In the genomic region with DNA sequence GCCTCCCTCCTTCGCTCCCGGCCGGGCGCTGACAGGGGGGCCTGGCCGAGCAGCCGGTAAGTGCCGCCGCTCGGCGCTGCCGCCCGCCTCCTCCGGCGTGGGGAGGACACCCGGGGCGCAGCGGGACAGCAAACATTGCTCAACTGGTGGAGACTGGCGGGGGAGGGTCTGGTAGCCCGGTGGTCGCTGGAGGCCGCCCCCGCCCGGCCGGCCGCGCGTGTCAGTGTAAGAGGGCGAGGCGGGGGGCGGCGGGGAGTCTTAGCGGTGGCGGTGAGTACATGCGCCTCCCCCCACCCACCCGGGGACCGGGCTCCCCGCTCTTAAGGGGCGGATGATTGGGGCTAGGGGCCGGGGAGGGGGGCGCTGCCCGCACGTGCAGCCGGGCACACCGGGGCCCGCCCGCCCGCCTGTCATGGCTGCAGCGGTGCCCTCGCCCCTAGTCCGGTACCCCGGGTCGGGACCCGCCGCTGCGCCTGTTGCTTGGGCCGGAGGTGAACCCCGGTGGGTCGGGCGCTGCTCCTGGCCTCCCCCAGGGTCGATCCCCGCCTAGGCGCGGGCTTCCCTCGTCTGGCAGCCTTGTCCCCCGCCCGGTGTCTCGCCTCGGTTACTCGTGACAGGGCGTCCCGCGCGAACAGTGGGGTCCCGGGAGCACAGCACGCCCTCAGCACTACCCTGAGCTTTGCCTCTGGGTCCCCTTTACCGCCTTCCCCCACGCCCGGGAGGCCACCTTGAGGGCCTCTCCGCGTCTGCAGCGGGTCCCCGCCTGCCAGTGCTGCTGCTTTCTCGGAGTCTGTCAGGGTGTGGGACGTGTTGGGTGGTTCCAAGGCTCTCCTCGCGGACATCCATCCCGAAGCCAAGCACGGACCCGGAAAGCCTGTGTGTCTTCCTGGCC, we compare ENCODE assay signal across 8 mouse cellular contexts.
DNase-seq lines count a peak whose midpoint lies in the region; ATAC-seq and TF ChIP-seq lines count a peak whose summit lies in the region.

No protein-coding gene starts in this region.

- H3K9ac ChIP-seq in intestine, postnatal 0 days (ENCODE audit: low read depth, low read length): peak overlapping the region; percentile 84
- peak overlapping the region; percentile 89 for H3K9ac ChIP-seq in limb, embryonic 13.5 days
- peak overlapping the region; percentile 76 for H3K9ac ChIP-seq in midbrain, embryonic 14.5 days (replicated peaks; ENCODE audit: low read length)

- H3K4me2 ChIP-seq in intestine, postnatal 0 days (replicated peaks; ENCODE audit: low read depth): peak overlapping the region; percentile 98
- peak overlapping the region; percentile 92 for H3K4me2 ChIP-seq in limb, embryonic 13.5 days (replicated peaks)
- peak overlapping the region; percentile 97 for H3K4me2 ChIP-seq in midbrain, embryonic 14.5 days (ENCODE audit: low read length)

- peak; percentile 39 for ATAC-seq in granulocyte monocyte progenitor cell, adult 5-6 weeks (replicated peaks; ENCODE audit: poor library complexity, severe bottlenecking)
- ATAC-seq in intestine, postnatal 0 days: peak; percentile 28
- ATAC-seq in limb, embryonic 13.5 days (ENCODE audit: low FRiP score, low read depth): peak; percentile 51; the same call in 1 of the 2 replicates
- peak; percentile 69 for ATAC-seq in midbrain, embryonic 14.5 days (ENCODE audit: low FRiP score, low TSS enrichment)

- peaks cover 18% of the 10 kb centered on the region for H3K27me3 ChIP-seq in embryonic facial prominence, embryonic 10.5 days (replicated peaks; ENCODE audit: low read depth, poor library complexity, severe bottlenecking)
- H3K27me3 ChIP-seq in intestine, postnatal 0 days (replicated peaks; ENCODE audit: control insufficient read depth, insufficient read depth, low read length): no peaks in the 10 kb centered on the region
- no peaks in the 10 kb centered on the region for H3K27me3 ChIP-seq in limb, embryonic 13.5 days
- H3K27me3 ChIP-seq in midbrain, embryonic 14.5 days (ENCODE audit: control insufficient read depth, insufficient read depth, low read length): no peaks in the 10 kb centered on the region

- peak overlapping the region; percentile 95 for H3K27ac ChIP-seq in embryonic facial prominence, embryonic 10.5 days (replicated peaks)
- H3K27ac ChIP-seq in intestine, postnatal 0 days (ENCODE audit: low read depth, low read length): peak overlapping the region; percentile 99
- peak overlapping the region; percentile 65 for H3K27ac ChIP-seq in limb, embryonic 13.5 days
- peak overlapping the region; percentile 87 for H3K27ac ChIP-seq in midbrain, embryonic 14.5 days (replicated peaks; ENCODE audit: low read depth, low read length)

- H3K4me3 ChIP-seq in embryonic facial prominence, embryonic 10.5 days: peak overlapping the region; percentile 75
- H3K4me3 ChIP-seq in intestine, postnatal 0 days (ENCODE audit: low read depth, low read length): peak overlapping the region; percentile 84
- H3K4me3 ChIP-seq in limb, embryonic 13.5 days: peak overlapping the region; percentile 85
- H3K4me3 ChIP-seq in midbrain, embryonic 14.5 days (replicated peaks; ENCODE audit: low read depth, low read length): peak overlapping the region; percentile 75

- H3K4me1 ChIP-seq in embryonic facial prominence, embryonic 10.5 days: peaks cover 17% of the 10 kb centered on the region
- peaks cover 4% of the 10 kb centered on the region; the same call in 1 of the 2 replicates for H3K4me1 ChIP-seq in intestine, postnatal 0 days (replicated peaks; ENCODE audit: control insufficient read depth, insufficient read depth, low read length)
- H3K4me1 ChIP-seq in limb, embryonic 13.5 days: peaks cover 13% of the 10 kb centered on the region; the same call in 1 of the 2 replicates
- peaks cover 3% of the 10 kb centered on the region; the same call in 1 of the 2 replicates for H3K4me1 ChIP-seq in midbrain, embryonic 14.5 days (ENCODE audit: control insufficient read depth, insufficient read depth, low read length)

- H3K36me3 ChIP-seq in embryonic facial prominence, embryonic 10.5 days (replicated peaks): no peaks in the 10 kb centered on the region
- no peaks in the 10 kb centered on the region for H3K36me3 ChIP-seq in intestine, postnatal 0 days (ENCODE audit: control insufficient read depth, insufficient read depth)
- no peaks in the 10 kb centered on the region for H3K36me3 ChIP-seq in limb, embryonic 13.5 days
- no peaks in the 10 kb centered on the region for H3K36me3 ChIP-seq in midbrain, embryonic 14.5 days (ENCODE audit: control insufficient read depth, insufficient read depth, low read length)

- under 1% methylated on average over 88 of the region's 89 CpGs for WGBS in embryonic facial prominence, embryonic 10.5 days
- WGBS in intestine, postnatal 0 days: under 1% methylated on average over 51 of the region's 89 CpGs
- under 1% methylated on average over 70 of the region's 89 CpGs for WGBS in limb, embryonic 13.5 days
- WGBS in midbrain, embryonic 14.5 days: under 1% methylated on average over 64 of the region's 89 CpGs

- H3K9me3 ChIP-seq in embryonic facial prominence, embryonic 10.5 days: no peaks in the 10 kb centered on the region
- H3K9me3 ChIP-seq in intestine, postnatal 0 days (ENCODE audit: control insufficient read depth): no peaks in the 10 kb centered on the region
- H3K9me3 ChIP-seq in limb, embryonic 13.5 days: no peaks in the 10 kb centered on the region
- H3K9me3 ChIP-seq in midbrain, embryonic 14.5 days (ENCODE audit: control insufficient read depth, low read length): no peaks in the 10 kb centered on the region

- DNase-seq in urinary bladder, adult 18-20 months (ENCODE audit: low spot score in 2 of 2): peak; percentile 35 to 66
- DNase-seq in urinary bladder, postnatal 10 days (ENCODE audit: low spot score): no peak
- DNase-seq in embryonic facial prominence, embryonic 10.5 days (ENCODE audit: low spot score): peak; percentile 67
- peak; percentile 65 for DNase-seq in midbrain, embryonic 14.5 days
- DNase-seq in spleen, adult 18-20 months: peak; percentile 50 to 59

- TF ChIP-seq CTCF in intestine, postnatal 0 days (IDR thresholded peaks at IDR 0.05; ENCODE audit: low read depth): peak; percentile 39
